Mouse (Mus musculus): ENCODE measurements around the gene Kif7.

Kif7 gene

GRCm38 (mm10) chr7:79715187-79715981 is at the start of gene Kif7:
Gene Kif7, minus strand, starts transcription at chr7:79715720.
- DNase-seq (ENCODE audit: low spot score) = no peak

- no peak for DNase-seq (ENCODE audit: low spot score)
Measured at GRCm38 (mm10) chr7:79762106-79762505, 46.6 kb upstream of the Kif7 start.

DNA sequence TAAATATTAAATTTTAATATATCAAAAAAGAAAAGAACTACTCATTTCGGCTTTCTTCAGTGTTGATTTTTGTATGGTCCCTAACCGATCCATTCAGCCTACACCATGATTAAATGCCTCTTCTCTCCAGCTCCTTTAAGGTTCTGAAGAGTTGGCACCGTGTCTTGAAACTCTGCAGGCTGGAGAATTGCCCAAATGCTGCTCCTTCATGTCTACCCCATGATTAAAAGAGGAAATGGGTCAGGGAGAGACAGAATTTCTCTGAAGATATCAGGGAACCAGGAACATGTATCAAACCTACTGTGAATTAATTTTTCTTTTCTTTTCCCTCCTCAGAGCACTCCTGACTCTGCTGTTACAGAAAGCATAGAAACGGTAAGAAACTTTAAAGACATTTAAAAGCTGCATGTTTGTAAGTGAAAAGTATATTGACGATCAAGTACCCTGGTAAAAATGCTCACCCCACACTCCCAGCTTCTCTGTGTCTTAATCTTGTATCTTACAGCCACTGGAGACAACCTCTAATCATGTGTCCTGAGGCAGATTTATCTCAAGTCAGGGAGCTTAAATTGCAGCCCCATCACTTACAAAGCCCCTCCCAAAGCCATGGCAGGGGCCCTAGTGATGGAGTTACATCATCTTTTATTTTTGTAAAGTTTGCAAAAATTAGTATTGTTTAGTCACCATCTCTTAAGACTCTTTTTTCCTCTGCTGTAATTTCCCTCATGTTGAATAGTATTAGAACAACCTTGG is 45.8 kb upstream of the Kif7 start:
- DNase-seq (ENCODE audit: low spot score) = no peak

DNA sequence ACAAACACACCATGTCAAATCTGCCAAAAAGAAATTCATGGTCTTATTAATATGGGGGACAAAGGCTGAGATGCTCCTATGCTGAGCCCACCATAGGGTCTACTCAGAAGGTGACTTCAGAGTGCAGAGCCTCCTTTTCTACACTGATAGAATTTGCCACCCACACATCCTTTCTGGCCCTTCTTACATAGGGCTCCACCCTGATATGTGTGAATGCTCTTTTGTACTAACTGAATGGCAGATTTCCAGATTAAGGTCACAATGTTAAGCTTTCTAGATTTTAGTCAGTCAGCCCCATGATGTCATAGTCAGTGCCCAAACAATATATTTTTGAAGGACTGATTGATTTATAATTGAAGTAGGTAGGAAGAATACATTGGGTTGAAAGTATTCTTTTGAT is 44.2 kb upstream of the Kif7 start:
- no peak for DNase-seq (ENCODE audit: low spot score)

DNA sequence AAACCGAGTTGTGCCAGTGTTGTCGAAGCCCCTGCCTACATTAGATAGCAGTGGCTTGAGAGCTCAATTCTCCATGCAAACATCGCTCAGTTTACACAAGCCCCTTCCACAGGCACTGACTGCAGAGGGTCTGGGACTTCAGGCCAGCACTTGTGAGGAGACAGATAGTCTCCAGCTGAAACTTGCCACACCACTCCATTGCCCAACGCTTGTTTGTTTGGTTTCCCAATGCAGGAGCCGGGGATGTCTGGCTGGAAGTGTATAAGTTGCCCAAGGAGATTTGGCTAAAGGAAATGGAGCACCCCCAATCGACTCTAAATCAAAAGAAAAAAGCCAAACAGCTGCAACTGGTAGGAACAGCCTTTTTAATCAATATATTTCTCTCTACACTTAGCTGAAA is 42.7 kb upstream of the Kif7 start:
- no peak for DNase-seq (ENCODE audit: low spot score)

GRCm38 (mm10) chr7:79756334-79756733 is 40.8 kb upstream of the Kif7 start:
- no peak for DNase-seq (ENCODE audit: low spot score)

DNA sequence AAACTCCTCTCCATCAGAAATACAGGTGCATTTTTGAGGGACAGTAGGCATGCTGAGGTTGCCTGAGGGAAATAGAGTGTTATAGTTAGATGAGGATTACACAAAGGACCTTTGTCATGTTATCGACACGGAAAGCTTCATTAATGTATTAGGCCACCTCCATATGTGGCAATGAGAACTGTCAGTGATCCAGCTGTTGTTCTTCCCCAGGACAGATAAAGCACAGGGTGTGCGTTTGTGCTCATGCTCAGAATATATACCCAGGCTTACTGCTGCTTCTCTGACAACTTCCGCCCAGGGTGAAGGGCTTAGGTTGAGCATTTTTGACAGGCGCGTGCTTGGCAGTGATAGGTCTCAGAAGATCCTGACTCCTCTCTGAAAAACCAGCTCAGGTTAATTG is 34.0 kb upstream of the Kif7 start:
- no peak for DNase-seq (ENCODE audit: low spot score)

DNA sequence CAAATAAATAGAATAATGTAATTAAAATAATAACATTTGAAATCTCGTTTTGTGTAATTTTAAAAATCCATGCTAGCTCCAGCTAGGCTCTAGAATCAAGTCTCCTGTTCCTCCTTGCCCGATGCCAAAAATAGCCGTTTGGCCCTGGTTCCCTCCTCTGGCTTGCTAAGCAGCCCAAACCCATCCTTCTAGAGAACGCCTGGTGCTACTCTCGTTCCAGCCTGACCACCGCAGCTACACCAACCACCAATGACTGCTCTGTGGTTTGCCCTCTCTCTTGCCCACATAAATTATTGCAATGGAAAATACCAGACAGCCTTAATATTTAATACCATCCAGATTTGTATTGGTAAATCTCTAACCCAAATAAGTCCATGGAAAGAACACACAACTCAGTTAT is 32.1 kb upstream of the Kif7 start:
- no peak for DNase-seq (ENCODE audit: low spot score)

GRCm38 (mm10) chr7:79744585-79744984 is 29.1 kb upstream of the Kif7 start:
- DNase-seq (ENCODE audit: low spot score) = no peak

DNA sequence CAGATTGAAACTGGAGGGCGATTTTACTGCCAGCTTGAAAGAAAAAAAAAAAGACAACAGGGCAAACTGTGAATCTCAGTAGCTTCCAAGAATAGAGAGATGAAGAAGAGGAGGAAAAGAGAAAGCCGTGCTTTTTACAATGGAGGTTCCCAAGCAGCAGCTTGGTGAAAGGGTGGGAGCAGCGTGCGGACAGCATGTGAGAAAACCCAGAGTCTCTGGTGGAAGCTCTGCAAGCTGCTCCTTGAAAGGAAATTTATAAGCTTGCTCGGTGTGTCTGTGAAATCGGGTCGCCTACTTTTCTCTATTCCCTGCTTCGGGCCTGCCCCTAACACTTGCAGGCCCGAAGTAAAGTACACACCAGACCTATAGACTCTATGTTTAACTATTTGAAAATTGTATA is 28.5 kb upstream of the Kif7 start:
- DNase-seq (ENCODE audit: low spot score) = no peak

GRCm38 (mm10) chr7:79742659-79743536 is 27.4 kb upstream of the Kif7 start, which contains the start of the genes Pex11a and Wdr93:
Gene Pex11a, minus strand, starts transcription at chr7:79743131.
Gene Wdr93, plus strand, starts transcription at chr7:79743163.
- DNase-seq (ENCODE audit: low spot score) = no peak

DNA sequence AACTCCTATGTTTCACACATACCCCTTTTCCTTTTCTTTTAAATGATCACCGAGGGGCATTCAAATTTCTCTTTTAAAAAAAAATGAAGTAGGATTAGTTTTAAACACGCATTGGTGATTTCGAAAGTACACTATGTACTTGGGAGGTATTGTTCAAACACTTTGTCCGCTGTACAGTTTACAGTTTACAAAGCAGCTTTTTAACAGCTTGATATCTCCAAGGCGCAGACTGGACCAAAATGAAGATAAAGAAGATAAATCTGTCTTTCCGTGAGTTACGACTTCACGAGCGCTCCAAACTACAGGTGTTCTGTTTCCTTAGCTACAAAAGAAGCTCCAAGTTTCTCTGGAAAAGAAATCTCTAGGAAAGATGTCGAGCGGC is 26.7 kb upstream of the Kif7 start:
- no peak for DNase-seq (ENCODE audit: low spot score)

- no peak for DNase-seq (ENCODE audit: low spot score)
Measured at GRCm38 (mm10) chr7:79740279-79740678, 24.8 kb upstream of the Kif7 start.

DNA sequence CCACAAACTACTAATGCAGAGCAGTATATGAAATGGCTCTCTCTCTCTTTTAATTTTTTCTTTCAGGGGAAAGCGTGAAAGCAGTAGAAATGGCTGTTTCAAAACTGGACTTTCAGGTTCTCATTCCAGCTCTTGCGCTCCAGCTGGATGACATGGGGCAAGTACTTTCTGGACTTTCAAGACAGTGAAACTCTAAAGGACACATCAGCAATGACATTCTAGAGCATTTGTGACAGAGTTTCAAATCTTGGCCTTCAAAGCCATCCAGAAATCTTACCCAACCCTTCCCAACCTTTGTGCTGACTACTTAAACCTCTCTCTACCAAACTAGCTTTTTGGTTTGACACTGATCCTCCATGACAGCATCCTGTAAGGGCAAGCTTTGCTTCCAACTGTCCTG is 23.4 kb upstream of the Kif7 start:
- no peak for DNase-seq (ENCODE audit: low spot score)

DNA sequence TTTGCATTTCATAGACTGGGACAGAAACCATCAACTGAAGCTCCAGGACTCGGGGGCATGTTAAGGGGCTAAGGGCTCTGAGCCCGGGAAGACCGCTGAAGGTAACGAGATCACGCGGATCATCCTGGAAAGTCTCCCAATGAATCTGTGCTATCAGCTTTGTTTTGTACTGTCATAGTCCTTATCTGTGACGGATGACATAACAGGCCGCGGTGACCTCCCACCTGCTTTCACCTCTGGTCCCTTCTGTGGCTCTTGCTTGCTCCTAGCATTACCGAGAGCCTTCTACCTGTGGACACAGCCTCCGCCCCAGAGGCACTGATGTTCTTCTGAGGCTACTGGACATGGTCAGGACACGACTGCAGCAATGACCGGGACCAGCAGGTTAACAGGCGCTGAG is 21.0 kb upstream of the Kif7 start:
- DNase-seq (ENCODE audit: low spot score) = no peak

GRCm38 (mm10) chr7:79734563-79734962 is 19.0 kb upstream of the Kif7 start:
- no peak for DNase-seq (ENCODE audit: low spot score)

- DNase-seq (ENCODE audit: low spot score) = no peak
Measured at GRCm38 (mm10) chr7:79732622-79733021, 17.1 kb upstream of the Kif7 start, which contains the start of gene Plin1. Gene Plin1, minus strand, starts transcription at chr7:79732903.

DNA sequence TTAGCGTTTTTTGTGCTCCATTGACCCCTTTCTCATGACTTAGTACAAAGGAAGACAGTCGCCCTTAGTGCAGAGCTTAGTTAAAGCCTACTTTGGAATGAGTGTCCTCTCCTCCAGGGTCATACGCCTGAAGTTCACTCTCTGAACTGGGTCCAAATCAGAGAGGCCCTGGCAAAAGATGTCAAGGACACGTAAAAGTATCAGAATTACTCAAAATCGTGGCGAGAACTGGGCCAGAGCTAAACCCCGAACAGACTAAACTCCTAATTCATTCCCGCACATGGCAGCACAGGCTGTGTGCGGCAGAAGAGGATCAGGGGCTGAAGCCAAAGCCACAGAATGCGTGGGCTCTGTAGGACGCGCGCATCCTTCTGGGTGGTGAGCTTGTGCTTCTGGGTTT is 15.9 kb upstream of the Kif7 start:
- DNase-seq (ENCODE audit: low spot score) = no peak

GRCm38 (mm10) chr7:79729743-79730370 is 14.3 kb upstream of the Kif7 start:
- DNase-seq (ENCODE audit: low spot score) = no peak

GRCm38 (mm10) chr7:79729169-79729568 is 13.6 kb upstream of the Kif7 start:
- DNase-seq (ENCODE audit: low spot score) = no peak

GRCm38 (mm10) chr7:79728219-79728618 is 12.7 kb upstream of the Kif7 start:
- no peak for DNase-seq (ENCODE audit: low spot score)

- DNase-seq (ENCODE audit: low spot score) = no peak
Measured at GRCm38 (mm10) chr7:79727091-79727490, 11.6 kb upstream of the Kif7 start.
